ENCODE assay signal across 8 mouse cellular contexts in genomic region chr8:85700751-85701351, GRCm38 (mm10). TPM values are rescaled to one million over a fixed set of nuclear protein-coding genes. Genes with fewer than 3 reads are reported as not detected.
DNase-seq lines count a peak whose midpoint lies in the region; ATAC-seq and TF ChIP-seq lines count a peak whose summit lies in the region.

Neto2 (minus strand) TSS chr8:85700924.

- no peak for TF ChIP-seq CTCF in intestine, postnatal 0 days (IDR thresholded peaks at IDR 0.05; ENCODE audit: low read depth)

- peak within 1 kb of the TSS; percentile 100 for H3K4me2 ChIP-seq in intestine, postnatal 0 days (replicated peaks; ENCODE audit: low read depth)
- H3K4me2 ChIP-seq in midbrain, embryonic 11.5 days = peak within 1 kb of the TSS; percentile 66

- H3K27ac ChIP-seq in intestine, postnatal 0 days (ENCODE audit: low read depth, low read length) = peak within 1 kb of the TSS; percentile 15; the same call in 1 of the 2 replicates
- peak within 1 kb of the TSS; percentile 90 for H3K27ac ChIP-seq in midbrain, embryonic 11.5 days (ENCODE audit: low read depth, low read length)

- H3K36me3 ChIP-seq in intestine, postnatal 0 days (ENCODE audit: control insufficient read depth, insufficient read depth) = no peaks in the 10 kb centered on the region
- H3K36me3 ChIP-seq in midbrain, embryonic 11.5 days (ENCODE audit: control insufficient read depth, insufficient read depth, low read length) = no peaks in the 10 kb centered on the region

- peak within 1 kb of the TSS; percentile 55 for H3K4me3 ChIP-seq in intestine, postnatal 0 days (ENCODE audit: low read depth, low read length)
- H3K4me3 ChIP-seq in midbrain, embryonic 11.5 days (ENCODE audit: low read depth, low read length) = peak within 1 kb of the TSS; percentile 56

- intact Hi-C loops in gastrocnemius, postnatal 36 days (cut with DNase I) = loop anchor here (2.0 kb wide), 1 partner anchor 836 kb away; no protein-coding TSS in a partner anchor
- intact Hi-C loops in left cerebral cortex, postnatal 4 days (cut with DNase I) = loop anchor here (10.0 kb wide), 1 partner anchor 334 kb away; no protein-coding TSS in a partner anchor

- H3K9me3 ChIP-seq in intestine, postnatal 0 days (ENCODE audit: control insufficient read depth) = no peaks in the 10 kb centered on the region
- no peaks in the 10 kb centered on the region for H3K9me3 ChIP-seq in midbrain, embryonic 11.5 days (ENCODE audit: control insufficient read depth, low read length)

- H3K4me1 ChIP-seq in intestine, postnatal 0 days (replicated peaks; ENCODE audit: control insufficient read depth, insufficient read depth, low read length) = peaks cover 4% of the 10 kb centered on the region; the same call in 1 of the 2 replicates
- H3K4me1 ChIP-seq in midbrain, embryonic 11.5 days (ENCODE audit: control insufficient read depth, insufficient read depth, low read length) = peaks cover 4% of the 10 kb centered on the region; the same call in 1 of the 2 replicates

- 5% methylated on average over 56 of the region's 65 CpGs for WGBS in intestine, postnatal 0 days
- 4% methylated on average over 63 of the region's 65 CpGs for WGBS in midbrain, embryonic 11.5 days

- peak; percentile 35 for DNase-seq in adrenal gland, adult 8-10 months
- DNase-seq in embryo, embryonic 11.5 days (ENCODE audit: low read depth, low spot score) = peak; percentile 67
- DNase-seq in gastrocnemius, postnatal 36 days = peak; percentile 28 to 47
- peak; percentile 84 for DNase-seq in left cerebral cortex, postnatal 4 days
- DNase-seq in midbrain, embryonic 11.5 days (ENCODE audit: low spot score, missing footprints) = peak; percentile 98
- peak; percentile 31 for DNase-seq in skeletal muscle tissue, adult 2 months (ENCODE audit: low read depth, low spot score)
- no peak for DNase-seq in adipocyte (ENCODE audit: low spot score)

- H3K27me3 ChIP-seq in intestine, postnatal 0 days (replicated peaks; ENCODE audit: control insufficient read depth, insufficient read depth, low read length) = peaks cover 14% of the 10 kb centered on the region
- H3K27me3 ChIP-seq in midbrain, embryonic 11.5 days (ENCODE audit: control insufficient read depth, insufficient read depth, low read length) = peaks cover 9% of the 10 kb centered on the region

- peak; percentile 84 for ATAC-seq in intestine, postnatal 0 days
- ATAC-seq in midbrain, embryonic 11.5 days (ENCODE audit: low FRiP score) = peak; percentile 91

- peak within 1 kb of the TSS; percentile 50 for H3K9ac ChIP-seq in intestine, postnatal 0 days (ENCODE audit: low read depth, low read length)
- peak within 1 kb of the TSS; percentile 88 for H3K9ac ChIP-seq in midbrain, embryonic 11.5 days (ENCODE audit: low read length)

RNA-seq across cellular contexts. Expression of gene Neto2, which starts in this region (rescaled TPM):
- 1 to 10 TPM; 4.5 to 6.3 (median 5.6) TPM for total RNA-seq in adrenal gland, adult 8-10 months (2022)
- total RNA-seq in gastrocnemius, postnatal 36 days (2021) = 1 to 10 TPM; 1.5 to 2.0 TPM
- polyA plus RNA-seq in intestine, postnatal 0 days (2015; fragmentation: Nextera tagmentation; extraction: Ambion mirVana) = 1.6 and 1.8 TPM in 2 replicates
- total RNA-seq in left cerebral cortex, postnatal 4 days (2021) = 100 to 1,000 TPM; 174 to 186 TPM
- 35.0 and 37.4 TPM in 2 replicates for polyA plus RNA-seq in midbrain, embryonic 11.5 days (2014; fragmentation: Nextera tagmentation; extraction: Ambion mirVana)

Comparison
In these comparisons a context has a peak if more than half of its experiments do, and no peak if none do; other contexts are left out.
1. RNA of gene Neto2 (total RNA-seq): 174 to 186 TPM in left cerebral cortex, postnatal 4 days; 4.5 to 6.3 TPM in adrenal gland, adult 8-10 months and 1.5 to 2.0 TPM in gastrocnemius, postnatal 36 days; every median in the first group is over 10 times any median in the second.
2. RNA of gene Neto2 (polyA plus RNA-seq): 35.0 to 37.4 TPM in midbrain, embryonic 11.5 days; 1.6 to 1.8 TPM in intestine, postnatal 0 days; every median in the first group is over 10 times any median in the second.